Mouse (Mus musculus): ENCODE results near the gene Mical2.

The Mical2 gene

GRCm38 (mm10) chr7:112208323-112209167 is 17.1 kb upstream of the Mical2 start:
- peak; percentile 52 for DNase-seq (ENCODE audit: low read depth)

DNA sequence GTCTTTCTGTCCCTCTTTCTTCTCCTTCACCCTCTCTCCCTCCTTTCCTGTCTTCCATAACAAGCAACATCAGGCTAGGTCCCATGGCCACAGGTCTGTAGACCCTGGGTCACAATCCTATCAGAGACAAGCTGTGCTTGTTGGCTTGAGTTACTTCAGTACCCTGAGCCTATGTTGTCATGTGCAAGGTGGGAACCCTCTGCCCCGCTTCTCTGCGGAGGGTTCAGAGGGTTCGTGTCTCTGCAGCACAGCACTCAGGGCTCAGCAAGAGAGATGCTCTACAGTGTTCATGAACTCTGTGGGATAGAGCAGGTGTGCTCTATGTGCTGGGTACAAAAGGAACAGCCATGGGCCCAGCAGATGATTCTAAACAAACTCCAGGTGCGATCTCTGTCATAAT is 16.0 kb upstream of the Mical2 start:
- DNase-seq (ENCODE audit: low read depth): no peak

- peak; percentile 76 for DNase-seq (ENCODE audit: low read depth)
These were observed 12.5 kb upstream of the Mical2 start for GRCm38 (mm10) chr7:112212921-112213721.

DNA sequence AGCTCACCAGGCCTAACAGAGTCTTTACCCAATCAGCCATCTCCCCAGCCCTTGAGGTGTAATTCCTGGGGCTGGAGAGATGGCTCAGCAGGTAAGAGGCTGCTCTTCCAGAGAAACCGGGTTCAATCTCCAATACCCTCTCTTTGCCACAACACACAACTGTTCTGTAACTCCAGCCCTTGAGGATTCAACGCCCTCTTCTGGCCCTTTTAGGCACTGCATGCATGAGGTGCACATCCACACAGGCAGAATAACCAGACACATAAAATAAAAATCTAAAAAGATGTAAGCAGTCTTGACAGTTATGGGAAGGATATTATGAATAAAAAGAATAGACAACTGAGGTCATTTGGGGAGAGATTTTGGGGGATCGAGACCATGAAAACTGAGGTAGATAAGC is 9.8 kb upstream of the Mical2 start:
- no peak for DNase-seq (ENCODE audit: low read depth)

- DNase-seq (ENCODE audit: low read depth): no peak
These were observed 8.9 kb upstream of the Mical2 start for GRCm38 (mm10) chr7:112216720-112217119.

GRCm38 (mm10) chr7:112217208-112217607 is 8.4 kb upstream of the Mical2 start:
- no peak for DNase-seq (ENCODE audit: low read depth)

DNA sequence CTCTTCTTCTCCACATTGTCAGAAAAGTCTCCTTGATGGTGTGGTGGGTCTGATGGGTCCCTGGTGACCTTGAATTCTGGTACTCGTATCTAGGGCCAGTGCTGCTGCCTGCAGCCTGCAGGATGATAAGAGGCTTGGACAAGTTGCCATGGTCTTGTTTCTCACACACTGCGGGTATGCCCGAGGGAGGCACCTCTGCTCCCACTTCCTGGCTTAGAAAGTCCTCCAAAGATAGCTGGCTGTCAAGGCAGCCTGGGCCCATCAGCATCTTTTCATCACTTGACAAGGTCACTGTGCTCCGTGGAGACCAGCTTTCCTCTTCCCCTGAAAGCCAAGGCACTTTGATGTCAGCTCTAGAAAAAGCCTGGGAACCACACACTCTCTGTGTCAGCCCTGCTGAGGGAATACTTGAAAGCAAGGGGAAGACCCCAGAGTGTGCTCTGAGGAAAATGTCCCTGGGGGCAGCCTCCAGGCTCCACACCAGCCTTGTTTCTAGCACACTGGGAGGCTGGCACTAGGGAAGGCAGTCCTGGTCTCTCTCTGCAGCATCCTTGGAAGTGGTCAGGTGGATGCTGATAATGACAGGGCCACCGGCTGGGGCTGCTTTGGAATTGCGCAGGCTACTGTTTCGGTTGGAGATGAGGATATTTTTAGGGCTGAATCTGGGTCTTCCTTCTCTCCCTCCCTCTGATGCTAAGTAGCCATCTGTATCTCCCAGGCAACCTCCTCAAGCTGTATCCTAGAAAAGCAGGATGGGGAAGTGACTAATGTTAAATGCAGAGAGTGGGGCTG is 2.7 kb upstream of the Mical2 start:
- DNase-seq (ENCODE audit: low read depth): no peak

GRCm38 (mm10) chr7:112224854-112225253 is 802 bp upstream of the Mical2 start:
- DNase-seq (ENCODE audit: low read depth): no peak

DNA sequence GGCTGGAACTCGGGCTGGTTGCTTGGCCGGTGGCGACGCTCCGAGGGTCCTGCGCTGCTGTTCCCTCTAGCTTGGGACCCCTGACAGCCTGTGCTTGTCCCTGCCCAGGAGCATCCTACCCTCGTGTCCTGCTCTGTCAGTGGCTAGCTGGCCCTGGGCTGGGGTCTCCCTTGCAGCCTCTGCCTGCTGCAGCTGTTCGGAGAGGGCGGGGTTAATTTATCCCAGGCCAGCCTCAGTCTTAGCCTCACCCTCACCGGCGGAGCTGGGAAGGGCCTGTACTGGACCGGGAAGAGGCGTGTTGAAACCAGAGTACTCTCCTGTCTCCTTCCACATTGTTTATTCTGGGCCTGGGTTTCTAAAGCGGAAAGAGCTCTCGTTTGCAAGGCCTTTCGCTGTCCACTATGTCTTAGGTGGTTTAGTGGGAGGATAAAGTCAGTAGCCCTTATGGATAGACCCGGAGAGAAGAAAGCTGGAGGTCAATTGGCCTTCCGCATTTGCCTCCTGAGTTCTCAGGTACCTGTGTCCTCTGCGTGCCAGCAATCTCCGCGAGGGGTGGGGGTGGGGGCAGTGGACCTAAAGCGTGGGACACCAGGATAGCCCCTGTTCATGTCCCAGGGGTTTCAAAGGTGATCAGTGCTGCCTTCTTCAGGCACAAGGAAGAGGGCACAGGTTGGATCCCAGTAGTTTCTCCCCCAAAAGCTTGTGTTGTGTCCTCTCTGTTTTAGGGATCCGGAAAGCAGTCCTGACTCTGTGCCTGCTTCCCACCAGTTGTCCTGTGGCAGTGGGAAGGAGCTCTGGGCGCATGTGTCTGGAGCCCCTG is 1.0 kb downstream of the Mical2 start:
- no peak for DNase-seq (ENCODE audit: low read depth)

GRCm38 (mm10) chr7:112227266-112227562 is 1.6 kb downstream of the Mical2 start:
- DNase-seq (ENCODE audit: low read depth): no peak

DNA sequence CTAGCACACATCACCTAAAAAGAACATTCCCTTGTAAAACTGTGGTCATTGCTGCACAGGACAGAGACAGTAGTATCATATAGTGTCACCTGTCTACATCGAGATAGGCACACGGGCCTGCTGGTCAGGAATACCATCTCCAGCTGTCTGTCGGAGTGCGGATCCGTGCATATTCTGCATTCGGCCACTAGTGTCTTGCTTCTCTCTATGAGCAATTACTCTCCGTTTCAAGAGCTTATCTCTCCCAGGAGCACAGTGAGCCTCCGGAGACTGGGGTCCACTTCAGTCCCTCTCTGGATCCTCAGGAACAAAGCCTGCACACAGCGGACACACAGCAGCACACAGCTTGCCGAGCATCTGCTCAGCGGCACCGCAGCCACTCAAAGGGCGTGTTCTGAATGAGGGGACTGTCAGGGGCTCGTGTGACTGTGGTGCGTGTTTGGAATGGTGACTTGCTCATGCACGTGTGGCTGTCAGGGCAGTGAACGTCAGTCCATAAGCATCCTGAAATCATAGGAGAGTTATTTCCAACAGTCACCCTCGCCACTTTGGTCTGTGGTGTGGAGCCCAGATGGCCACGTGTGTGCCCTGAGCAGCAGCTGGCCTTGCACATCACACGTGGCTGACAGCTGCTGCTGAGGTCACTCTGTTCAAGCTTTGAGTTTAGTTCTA is 3.3 kb downstream of the Mical2 start:
- DNase-seq (ENCODE audit: low read depth): no peak

- no peak for DNase-seq (ENCODE audit: low read depth)
These were observed 6.1 kb downstream of the Mical2 start for GRCm38 (mm10) chr7:112231731-112232130.

- DNase-seq (ENCODE audit: low read depth): no peak
These were observed 7.8 kb downstream of the Mical2 start for GRCm38 (mm10) chr7:112233345-112234005.

DNA sequence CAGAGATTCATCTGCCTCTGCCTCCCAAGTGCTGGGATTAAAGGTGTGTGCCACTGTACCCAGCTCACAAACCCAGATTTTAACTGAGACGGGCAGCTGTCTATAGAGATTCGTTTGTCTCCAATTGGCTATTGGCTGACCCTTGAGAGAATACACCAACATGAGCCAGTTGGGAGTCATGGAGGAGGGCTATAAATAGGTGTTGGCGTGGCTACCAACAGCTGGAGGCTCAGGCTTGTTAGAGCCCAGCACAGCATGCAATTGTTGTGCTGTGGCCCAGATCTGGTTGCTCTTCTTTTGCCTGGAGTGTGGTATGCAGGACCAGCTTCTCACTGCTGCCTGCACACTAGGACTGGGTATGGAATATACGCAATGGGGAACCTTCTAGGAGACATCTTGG is 8.8 kb downstream of the Mical2 start:
- no peak for DNase-seq (ENCODE audit: low read depth)

DNA sequence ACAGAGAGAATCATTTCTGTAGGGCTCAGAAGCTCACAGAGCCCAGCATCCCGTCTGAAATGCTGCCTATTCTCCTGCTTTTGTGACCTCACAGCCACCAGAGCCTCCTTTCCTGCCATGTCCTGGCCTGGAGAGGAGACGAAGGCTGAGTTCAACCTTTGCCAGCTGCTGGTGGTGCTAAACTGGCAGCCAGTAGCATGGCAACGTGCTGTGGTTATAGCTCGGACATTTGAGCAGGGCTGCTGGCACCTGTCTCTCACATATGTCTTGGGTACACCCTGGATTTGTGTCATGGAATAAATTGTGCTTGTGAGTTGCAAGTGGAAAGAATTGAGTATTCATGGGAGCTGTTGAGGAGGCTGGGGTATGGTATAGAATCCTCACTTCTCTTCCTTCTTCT is 9.8 kb downstream of the Mical2 start:
- no peak for DNase-seq (ENCODE audit: low read depth)

DNA sequence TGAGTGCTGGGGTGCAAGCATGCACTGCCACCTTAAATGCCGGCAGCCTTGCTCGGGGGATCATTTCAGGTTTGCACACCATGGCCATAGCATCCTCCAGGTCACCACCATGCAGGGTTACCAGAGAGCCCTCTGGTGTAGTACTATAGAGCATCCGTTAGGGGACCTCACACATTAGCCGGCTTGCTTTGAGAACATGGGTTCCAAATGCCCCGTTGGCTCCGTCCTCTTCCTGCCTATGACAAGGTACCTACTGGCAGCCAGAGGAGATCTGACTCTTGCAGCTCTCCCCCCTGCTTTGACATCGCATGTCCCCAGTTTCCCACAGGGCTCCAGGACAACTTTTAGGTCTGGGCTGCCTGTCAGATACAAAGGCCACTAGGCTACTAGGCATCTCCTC is 11.6 kb downstream of the Mical2 start:
- DNase-seq (ENCODE audit: low read depth): no peak

GRCm38 (mm10) chr7:112237868-112238267 is 12.2 kb downstream of the Mical2 start:
- no peak for DNase-seq (ENCODE audit: low read depth)

- peak; percentile 36 for DNase-seq (ENCODE audit: low read depth)
These were observed 13.4 kb downstream of the Mical2 start for GRCm38 (mm10) chr7:112238768-112239728.

GRCm38 (mm10) chr7:112240748-112241147 is 15.1 kb downstream of the Mical2 start:
- DNase-seq (ENCODE audit: low read depth): no peak
